Mouse (Mus musculus) mouse embryonic stem cell (cell line): Measurements from ENCODE around the gene Map6d1.

Source experiments
- in situ Hi-C, 2 experiments: fragments of 300-500 bp; cut with MboI; formaldehyde crosslinking; loops; 1 replicate in 1 of 2; 3 replicates in 1 of 2; pipeline ENCODE4 v1.14.3; 2019 to 2020; ENCODE audit warnings: low sequenced_read_pairs in 2 of 2, low pct_unique_long_range_greater_than_20kb in 1 of 2, mixed read lengths in 1 of 2; ENCODE audit not compliant: unreplicated experiment in 1 of 2

The Map6d1 gene

GRCm38 (mm10) chr16:20195546-20195945 lies 45.6 kb downstream of the Map6d1 start:
- in situ Hi-C loops = no loop called here

- in situ Hi-C loops = no loop called here
Observed at GRCm38 (mm10) chr16:20192043-20192442, 49.1 kb downstream of the Map6d1 start.

- in situ Hi-C loops = no loop called here
Observed at GRCm38 (mm10) chr16:20191161-20191882, 49.8 kb downstream of the Map6d1 start.

GRCm38 (mm10) chr16:20185368-20185767 lies 55.8 kb downstream of the Map6d1 start:
- in situ Hi-C loops = no loop called here
